Mouse (Mus musculus) neural tube, embryonic 13.5 days (tissue): ENCODE measurements around the gene Psmb6. TPM values are rescaled to one million over a fixed set of nuclear protein-coding genes. Genes with fewer than 3 reads are reported as not detected.
"Not testable (repeated sequence)": the region's sequence is repeated elsewhere in the genome, so short reads cannot be mapped to it uniquely, and the experiment has no call there.

ENCODE experiments used
- ATAC-seq: fragments of 200-750 bp; cut with Nextera tagmentation; 2 replicates; pipeline ENCODE4 v1.8.0; 2017; ENCODE audit warnings: low read depth, mild to moderate bottlenecking, moderate TSS enrichment, moderate library complexity
- H3K27ac ChIP-seq: fragments of 300-500 bp; sonication (generic); replicated peaks from 2 replicates; pipeline ENCODE4 v1.5.1; 2015; ENCODE audit warnings: moderate library complexity, mild to moderate bottlenecking, inconsistent platforms
- H3K27me3 ChIP-seq: fragments of 300-500 bp; sonication (generic); 2 replicates; pipeline ENCODE4 v1.6.1; 2015; ENCODE audit warnings: mild to moderate bottlenecking, inconsistent platforms
- H3K36me3 ChIP-seq: fragments of 300-500 bp; sonication (generic); 2 replicates; pipeline ENCODE4 v1.6.1; 2015; ENCODE audit warnings: mild to moderate bottlenecking, inconsistent platforms
- H3K4me1 ChIP-seq: fragments of 300-500 bp; sonication (generic); replicated peaks from 2 replicates; pipeline ENCODE4 v1.6.1; 2015; ENCODE audit warnings: inconsistent platforms
- H3K4me2 ChIP-seq: fragments of 300-500 bp; sonication (generic); 2 replicates; pipeline ENCODE4 v1.6.1; 2015; ENCODE audit warnings: inconsistent platforms, mild to moderate bottlenecking, moderate library complexity
- H3K4me3 ChIP-seq: fragments of 300-500 bp; sonication (generic); 2 replicates; pipeline ENCODE4 v1.5.1; 2015; ENCODE audit warnings: mild to moderate bottlenecking, inconsistent platforms
- H3K9ac ChIP-seq: fragments of 300-500 bp; sonication (generic); 2 replicates; pipeline ENCODE4 v1.6.1; 2015; ENCODE audit warnings: moderate library complexity, mild to moderate bottlenecking, inconsistent platforms
- H3K9me3 ChIP-seq: fragments of 300-500 bp; sonication (generic); 2 replicates; pipeline ENCODE4 v1.6.1; 2016; ENCODE audit warnings: inconsistent platforms
- WGBS: fragments of 180-500 bp; shearing (Covaris S2); methylation state at CpG from one replicate; pipeline ENCODE4 v1.1.7; 2015; 5-methylcytosine and 5-hydroxymethylcytosine counted together
- polyA plus RNA-seq: library from polyadenylated mRNA; unstranded; fragments of >200 nt; fragmentation: Nextera tagmentation; extraction: Ambion mirVana; gene quantifications from 2 replicates; pipeline ENCODE4 v1.2.1, GENCODE M21; 2015

Gene Psmb6
- polyA plus RNA-seq, 1 experiment from 2014 or later, result 814 TPM

DNA sequence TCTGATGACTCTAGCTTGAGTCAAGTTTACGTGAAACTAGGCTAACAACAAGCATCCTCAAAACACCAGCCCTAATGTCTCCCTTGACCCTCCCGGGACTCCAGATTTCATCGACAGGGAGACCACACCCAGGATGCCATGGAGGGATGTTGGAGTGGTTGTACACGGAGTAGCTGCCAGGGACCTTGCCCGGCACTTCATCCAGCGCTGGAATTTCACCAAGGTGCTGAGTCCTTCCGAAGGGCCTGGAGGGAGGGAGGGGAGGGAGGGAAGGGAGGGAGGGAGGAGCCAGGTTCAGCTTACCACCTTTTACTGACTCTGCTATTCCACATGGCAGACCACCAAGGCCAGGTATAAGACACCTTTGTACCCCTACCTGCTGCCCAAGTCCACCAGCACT, 28.8 kb downstream of the Psmb6 start:
- H3K36me3 ChIP-seq, result no peaks in the 10 kb centered on the region
- H3K27ac ChIP-seq, result no peak overlapping the region
- ATAC-seq, result no peak
- H3K4me1 ChIP-seq, result peaks cover 7% of the 10 kb centered on the region; the same call in 1 of the 2 replicates
- no peak overlapping the region for H3K9ac ChIP-seq
- no peaks in the 10 kb centered on the region for H3K9me3 ChIP-seq
- 19% methylated on average over 7 of the region's 7 CpGs for WGBS
- no peak overlapping the region for H3K4me3 ChIP-seq
- H3K4me2 ChIP-seq, result no peak overlapping the region
- peaks cover 8% of the 10 kb centered on the region; the same call in 1 of the 2 replicates for H3K27me3 ChIP-seq

- 91% methylated on average over 9 of the region's 9 CpGs for WGBS
- H3K4me3 ChIP-seq, result no peak overlapping the region
- H3K4me1 ChIP-seq, result peaks cover 15% of the 10 kb centered on the region
- no peak overlapping the region for H3K27ac ChIP-seq
- H3K27me3 ChIP-seq, result peaks cover 8% of the 10 kb centered on the region; the same call in 1 of the 2 replicates
- H3K9ac ChIP-seq, result no peak overlapping the region
- H3K9me3 ChIP-seq, result no peaks in the 10 kb centered on the region
- ATAC-seq, result no peak
- no peak overlapping the region for H3K4me2 ChIP-seq
- H3K36me3 ChIP-seq, result no peaks in the 10 kb centered on the region
Observed at GRCm38 (mm10) chr11:70557545-70557944, 32.4 kb downstream of the Psmb6 start.

GRCm38 (mm10) chr11:70561937-70562286, 36.7 kb downstream of the Psmb6 start:
- WGBS, result 3% methylated on average over 2 of the region's 2 CpGs
- Histone ChIP-seq H3K4me2 (peak overlapping the region; percentile 96), H3K4me1 (peaks cover 44% of the 10 kb centered on the region), H3K9me3 (no peaks in the 10 kb centered on the region), H3K27me3 (no peaks in the 10 kb centered on the region), H3K4me3 (peak overlapping the region; percentile 88), H3K9ac (peak overlapping the region; percentile 94), H3K36me3 (no peaks in the 10 kb centered on the region), H3K27ac (peak overlapping the region; percentile 85)
- ATAC-seq, result no peak

DNA sequence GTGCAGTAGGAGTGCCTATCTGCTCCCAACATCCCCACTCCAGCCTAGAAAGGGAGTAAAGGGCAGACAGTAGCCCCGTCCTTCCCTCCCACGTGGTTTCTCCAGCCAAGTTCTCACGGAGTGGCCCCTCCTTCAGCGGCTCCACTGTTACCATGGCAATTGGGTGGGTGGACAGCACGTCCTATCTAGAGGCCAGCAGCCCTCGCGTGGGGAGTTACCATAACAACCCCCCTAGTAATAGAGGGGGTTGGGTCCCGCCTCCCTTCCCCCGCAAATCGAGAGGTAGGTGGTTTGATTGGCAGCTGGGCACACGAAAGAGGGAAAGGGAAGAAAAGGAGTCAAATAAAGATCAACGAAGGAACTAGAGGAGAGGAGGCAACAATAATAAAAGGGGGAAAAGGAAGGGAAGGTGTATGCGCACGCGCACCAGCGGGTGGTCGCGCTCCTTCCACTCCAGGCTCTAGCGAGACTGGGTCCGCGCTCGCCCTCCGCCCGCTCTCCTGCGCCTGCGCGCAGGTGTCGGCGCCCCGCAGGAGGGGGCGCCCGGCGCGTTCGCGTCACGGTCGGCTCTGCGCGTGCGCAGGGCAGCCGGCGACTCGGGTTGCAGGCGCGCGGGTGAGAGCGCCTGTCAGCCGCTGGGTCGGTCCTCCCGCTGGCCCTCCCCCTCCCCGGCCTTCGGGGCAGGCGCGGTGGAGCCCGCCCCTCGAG, 37.3 kb downstream of the Psmb6 start, which contains the start of gene Mink1:
Gene Mink1, plus strand, starts transcription at position 595 of the 708 bp plus-strand sequence.
- H3K9ac ChIP-seq, result peak within 1 kb of the TSS; percentile 94
- H3K4me2 ChIP-seq, result peak within 1 kb of the TSS; percentile 96
- H3K27me3 ChIP-seq, result no peaks in the 10 kb centered on the region
- no peaks in the 10 kb centered on the region for H3K36me3 ChIP-seq
- WGBS, result under 1% methylated on average over 49 of the region's 57 CpGs
- peak within 1 kb of the TSS; percentile 85 for H3K27ac ChIP-seq
- H3K4me1 ChIP-seq, result peaks cover 49% of the 10 kb centered on the region
- peak; percentile 92 for ATAC-seq
- peak within 1 kb of the TSS; percentile 88 for H3K4me3 ChIP-seq
- no peaks in the 10 kb centered on the region for H3K9me3 ChIP-seq

- H3K27ac ChIP-seq, result peak overlapping the region; percentile 85
- no peaks in the 10 kb centered on the region for H3K36me3 ChIP-seq
- peak overlapping the region; percentile 96 for H3K4me2 ChIP-seq
- peak overlapping the region; percentile 88 for H3K4me3 ChIP-seq
- ATAC-seq, result peak; percentile 44
- H3K9ac ChIP-seq, result peak overlapping the region; percentile 94
- H3K27me3 ChIP-seq, result no peaks in the 10 kb centered on the region
- H3K9me3 ChIP-seq, result no peaks in the 10 kb centered on the region
- peaks cover 51% of the 10 kb centered on the region for H3K4me1 ChIP-seq
- WGBS, result under 1% methylated on average over 30 of the region's 31 CpGs
Observed at GRCm38 (mm10) chr11:70562995-70563469, 37.9 kb downstream of the Psmb6 start.

DNA sequence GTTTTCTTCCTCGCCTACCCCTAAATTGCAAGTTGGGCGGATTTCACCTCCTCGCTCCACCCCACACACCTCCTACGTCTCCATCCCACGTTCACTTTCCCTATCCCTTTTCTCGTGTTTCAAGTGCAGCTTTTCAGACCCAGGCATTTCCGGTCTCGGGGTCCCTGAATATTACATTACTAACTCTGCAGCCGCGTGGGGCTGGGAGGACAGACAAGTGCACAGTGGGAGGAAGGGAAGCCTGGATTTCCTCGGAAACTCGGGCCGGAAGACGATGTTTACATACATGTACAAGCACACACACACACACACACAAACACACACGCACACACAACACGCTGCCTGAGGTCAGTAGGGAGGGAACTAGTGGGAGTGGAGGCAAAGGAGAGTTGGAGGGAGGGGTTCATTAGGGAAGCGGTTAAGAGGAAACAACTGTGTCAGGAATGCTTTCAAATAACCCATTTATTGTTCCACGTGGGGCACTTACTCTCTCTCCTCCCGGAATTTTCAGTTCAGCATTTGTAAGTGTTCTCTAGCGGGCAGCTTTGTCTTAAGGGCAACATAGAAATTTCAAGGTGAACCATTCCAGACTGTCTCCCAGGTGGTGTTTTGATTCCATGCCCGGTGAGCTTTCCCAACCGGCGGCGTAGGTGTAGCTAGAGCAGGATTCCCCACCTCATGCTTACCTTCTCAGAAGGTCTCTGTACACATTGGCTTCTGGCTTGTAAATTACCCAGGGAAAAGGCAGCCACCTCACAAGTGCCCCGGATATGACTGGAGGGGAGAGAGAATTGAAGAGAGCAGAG, 38.5 kb downstream of the Psmb6 start:
- peak overlapping the region; percentile 96 for H3K4me2 ChIP-seq
- H3K9ac ChIP-seq, result peak overlapping the region; percentile 94
- H3K4me1 ChIP-seq, result peaks cover 51% of the 10 kb centered on the region
- H3K36me3 ChIP-seq, result no peaks in the 10 kb centered on the region
- no peaks in the 10 kb centered on the region for H3K9me3 ChIP-seq
- ATAC-seq, result peak; percentile 11; the same call in 1 of the 2 replicates
- H3K27ac ChIP-seq, result peak overlapping the region; percentile 85
- H3K4me3 ChIP-seq, result peak overlapping the region; percentile 88
- under 1% methylated on average over 25 of the region's 25 CpGs for WGBS
- H3K27me3 ChIP-seq, result no peaks in the 10 kb centered on the region

- Histone ChIP-seq H3K9me3 (no peaks in the 10 kb centered on the region), H3K4me3 (peak overlapping the region; percentile 88), H3K36me3 (no peaks in the 10 kb centered on the region), H3K27me3 (no peaks in the 10 kb centered on the region), H3K4me2 (peak overlapping the region; percentile 96), H3K4me1 (peaks cover 51% of the 10 kb centered on the region), H3K27ac (no peak overlapping the region), H3K9ac (peak overlapping the region; percentile 94)
- WGBS, result 33% methylated on average over 4 of the region's 4 CpGs
- no peak for ATAC-seq
Observed at GRCm38 (mm10) chr11:70564276-70564873, 39.2 kb downstream of the Psmb6 start.

DNA sequence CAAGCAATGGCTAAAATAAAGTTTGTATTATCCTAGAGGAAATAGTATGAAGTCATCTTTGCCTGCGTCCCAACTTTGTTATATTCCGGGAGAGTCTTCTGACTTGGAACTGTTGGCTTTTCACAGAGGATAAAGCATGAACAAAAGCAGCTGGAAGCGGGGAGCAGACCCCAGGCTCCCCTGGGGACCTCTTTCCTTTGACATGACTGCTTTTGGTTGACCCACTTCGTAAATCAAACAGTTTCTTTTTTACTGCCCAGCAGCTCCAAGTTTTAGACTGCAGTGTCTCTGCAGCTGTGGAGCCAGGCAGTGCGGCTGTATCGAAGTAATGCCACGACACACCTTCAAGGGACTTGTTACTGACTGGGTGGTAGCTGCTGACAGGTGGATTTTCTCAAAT, 41.4 kb downstream of the Psmb6 start:
- WGBS, result 32% methylated on average over 7 of the region's 7 CpGs

GRCm38 (mm10) chr11:70570614-70571013, 45.4 kb downstream of the Psmb6 start:
- not testable (repeated sequence) for H3K27me3 ChIP-seq, H3K4me2 ChIP-seq, H3K36me3 ChIP-seq, H3K9ac ChIP-seq, ATAC-seq, H3K4me3 ChIP-seq, H3K27ac ChIP-seq, H3K9me3 ChIP-seq
- peaks cover 50% of the 10 kb centered on the region for H3K4me1 ChIP-seq
- WGBS, result 88% methylated on average over 1 of the region's 1 CpGs

More for the DNA sequence above, 41.4 kb downstream of the Psmb6 start:
- Histone ChIP-seq H3K9me3 (no peaks in the 10 kb centered on the region), H3K4me3 (no peak overlapping the region), H3K36me3 (no peaks in the 10 kb centered on the region), H3K27me3 (no peaks in the 10 kb centered on the region), H3K27ac (no peak overlapping the region), H3K4me1 (peaks cover 53% of the 10 kb centered on the region), H3K4me2 (no peak overlapping the region), H3K9ac (0 out of 2 replicates have a peak overlapping the region, but pooled peaks have one; percentile 6)
- ATAC-seq, result no peak

GRCm38 (mm10) chr11:70571641-70572040, 46.5 kb downstream of the Psmb6 start:
- Histone ChIP-seq H3K36me3 (no peaks in the 10 kb centered on the region), H3K4me2 (no peak overlapping the region), H3K27ac (no peak overlapping the region), H3K4me3 (no peak overlapping the region), H3K4me1 (peaks cover 44% of the 10 kb centered on the region), H3K9ac (no peak overlapping the region), H3K9me3 (no peaks in the 10 kb centered on the region), H3K27me3 (no peaks in the 10 kb centered on the region)
- ATAC-seq, result no peak
- WGBS, result 77% methylated on average over 1 of the region's 1 CpGs

- H3K27me3 ChIP-seq, result no peaks in the 10 kb centered on the region
- ATAC-seq, result no peak
- no peak overlapping the region for H3K9ac ChIP-seq
- peaks cover 44% of the 10 kb centered on the region for H3K4me1 ChIP-seq
- no peak overlapping the region for H3K4me2 ChIP-seq
- H3K36me3 ChIP-seq, result no peaks in the 10 kb centered on the region
- H3K9me3 ChIP-seq, result no peaks in the 10 kb centered on the region
- 0 out of 2 replicates have a peak overlapping the region, but pooled peaks have one; percentile 43 for H3K27ac ChIP-seq
- no peak overlapping the region for H3K4me3 ChIP-seq
- WGBS, result 51% methylated on average over 5 of the region's 5 CpGs
Observed at GRCm38 (mm10) chr11:70572348-70572902, 47.3 kb downstream of the Psmb6 start.
